Mouse (Mus musculus) kidney, adult 2 months (tissue): ENCODE data around the gene Ppy. TPM values are rescaled to one million over a fixed set of nuclear protein-coding genes. Genes with fewer than 3 reads are reported as not detected.
A peak's percentile ranks its signal among the peaks of the same experiment; 100 is the strongest.

Experiments used
- DNase-seq: peaks from one replicate; pipeline ENCODE4 v3.0.0; 2021
- H3K27ac ChIP-seq: fragments of 200-500 bp; 2 replicates; pipeline ENCODE4 v1.5.1; 2012; ENCODE audit warnings: low read depth, low read length, control low read depth, inconsistent platforms; ENCODE audit not compliant: insufficient read depth
- H3K27me3 ChIP-seq: fragments of 200-500 bp; replicated peaks from 2 replicates; pipeline ENCODE4 v1.6.1; 2012; ENCODE audit warnings: mild to moderate bottlenecking, moderate library complexity, low read length, inconsistent platforms; ENCODE audit not compliant: control insufficient read depth, insufficient read depth
- H3K36me3 ChIP-seq: fragments of 200-500 bp; 2 replicates; pipeline ENCODE4 v1.6.1; 2012; ENCODE audit warnings: mild to moderate bottlenecking, moderate library complexity, low read length, inconsistent platforms; ENCODE audit not compliant: control insufficient read depth, insufficient read depth
- H3K4me1 ChIP-seq: fragments of 200-500 bp; 2 replicates; pipeline ENCODE4 v1.6.1; 2011; ENCODE audit warnings: low read length; ENCODE audit not compliant: control insufficient read depth, insufficient read depth
- H3K4me3 ChIP-seq: fragments of 200-500 bp; 2 replicates; pipeline ENCODE4 v1.5.1; 2011; ENCODE audit warnings: mild to moderate bottlenecking, low read depth, low read length, control low read depth; ENCODE audit not compliant: insufficient read depth
- CTCF ChIP-seq: fragments of 200-500 bp; conservative IDR thresholded peaks from 2 replicates; pipeline ENCODE4 v1.5.1; 2011; ENCODE audit warnings: low read depth, mild to moderate bottlenecking, control low read depth, low read length, moderate library complexity, mixed read lengths; ENCODE audit not compliant: insufficient read depth, insufficient read length
- POLR2A ChIP-seq: fragments of 200-500 bp; IDR thresholded peaks from one replicate; pipeline ENCODE4 v1.6.1; 2011; ENCODE audit warnings: low read depth, low read length, control low read depth
- WGBS: fragments of 180-500 bp; shearing (Covaris S2); methylation state at CpG from one replicate; pipeline ENCODE4 v1.1.7; 2018; 5-methylcytosine and 5-hydroxymethylcytosine counted together
- polyA plus RNA-seq: library from polyadenylated mRNA; depleted of rRNA; stranded (reverse); fragments of >200 nt; gene quantifications from 2 replicates; pipeline ENCODE4 v1.2.3, GENCODE M21; 2012

The Ppy gene
- polyA plus RNA-seq, 1 experiment, result not detected

GRCm38 (mm10) chr11:102087931-102088898 lies 12.9 kb downstream of the Ppy start, which contains the start of gene Mpp2:
TSS of gene Mpp2 (minus strand) at chr11:102088515.
- Histone ChIP-seq H3K36me3 (no peaks in the 10 kb centered on the region), H3K4me1 (no peaks in the 10 kb centered on the region), H3K27ac (peak within 1 kb of the TSS; percentile 39; the same call in 1 of the 2 replicates), H3K4me3 (peak within 1 kb of the TSS; percentile 77), H3K27me3 (no peaks in the 10 kb centered on the region)
- TF ChIP-seq POLR2A (no peak), CTCF (no peak)
- DNase-seq, result peak; percentile 66
- WGBS, result under 1% methylated on average over 49 of the region's 49 CpGs

GRCm38 (mm10) chr11:102087081-102087751 lies 13.9 kb downstream of the Ppy start:
- Histone ChIP-seq H3K4me3 (peak overlapping the region; percentile 77), H3K27ac (0 out of 2 replicates have a peak overlapping the region, but pooled peaks have one; percentile 12), H3K4me1 (no peaks in the 10 kb centered on the region), H3K36me3 (no peaks in the 10 kb centered on the region), H3K27me3 (no peaks in the 10 kb centered on the region)
- TF ChIP-seq CTCF (no peak), POLR2A (no peak)
- WGBS, result 1% methylated on average over 38 of the region's 39 CpGs
- DNase-seq, result peak; percentile 61

- H3K4me1 ChIP-seq, result no peaks in the 10 kb centered on the region
- 43% methylated on average over 3 of the region's 3 CpGs for WGBS
These were observed 14.8 kb downstream of the Ppy start for GRCm38 (mm10) chr11:102086331-102086730.

GRCm38 (mm10) chr11:102084159-102084558 lies 17.0 kb downstream of the Ppy start:
- no peak overlapping the region for H3K4me3 ChIP-seq
- peak; percentile 20 for DNase-seq
- H3K27me3 ChIP-seq, result no peaks in the 10 kb centered on the region
- H3K27ac ChIP-seq, result no peak overlapping the region
- no peak for TF ChIP-seq POLR2A
- no peak for TF ChIP-seq CTCF
- 25% methylated on average over 7 of the region's 7 CpGs for WGBS
- H3K4me1 ChIP-seq, result no peaks in the 10 kb centered on the region
- H3K36me3 ChIP-seq, result no peaks in the 10 kb centered on the region

More at GRCm38 (mm10) chr11:102086331-102086730, 14.8 kb downstream of the Ppy start:
- no peak overlapping the region for H3K4me3 ChIP-seq
- no peaks in the 10 kb centered on the region for H3K36me3 ChIP-seq
- H3K27ac ChIP-seq, result no peak overlapping the region
- DNase-seq, result no peak
- no peaks in the 10 kb centered on the region for H3K27me3 ChIP-seq
- TF ChIP-seq CTCF, result no peak

- Histone ChIP-seq H3K27me3 (no peaks in the 10 kb centered on the region), H3K4me3 (no peak overlapping the region), H3K4me1 (no peaks in the 10 kb centered on the region), H3K27ac (no peak overlapping the region), H3K36me3 (no peaks in the 10 kb centered on the region)
- TF ChIP-seq CTCF (no peak), POLR2A (no peak)
- no peak for DNase-seq
- WGBS, result 60% methylated on average over 4 of the region's 4 CpGs
These were observed 17.9 kb downstream of the Ppy start for GRCm38 (mm10) chr11:102083193-102083592.

- DNase-seq, result peak; percentile 56
- Histone ChIP-seq H3K4me3 (no peak overlapping the region), H3K36me3 (no peaks in the 10 kb centered on the region), H3K27me3 (no peaks in the 10 kb centered on the region), H3K4me1 (no peaks in the 10 kb centered on the region), H3K27ac (no peak overlapping the region)
- 4% methylated on average over 18 of the region's 18 CpGs for WGBS
- TF ChIP-seq CTCF, result no peak
- no peak for TF ChIP-seq POLR2A
These were observed 18.8 kb downstream of the Ppy start for GRCm38 (mm10) chr11:102082322-102082721.

GRCm38 (mm10) chr11:102073722-102074121 lies 27.4 kb downstream of the Ppy start:
- no peaks in the 10 kb centered on the region for H3K36me3 ChIP-seq
- 39% methylated on average over 14 of the region's 14 CpGs for WGBS

More at GRCm38 (mm10) chr11:102073722-102074121, 27.4 kb downstream of the Ppy start:
- H3K27ac ChIP-seq, result no peak overlapping the region
- H3K4me3 ChIP-seq, result no peak overlapping the region
- TF ChIP-seq POLR2A (no peak), CTCF (no peak)
- no peaks in the 10 kb centered on the region for H3K27me3 ChIP-seq
- DNase-seq, result peak; percentile 83
- H3K4me1 ChIP-seq, result no peaks in the 10 kb centered on the region
